Comparison of ENCODE assay signal across 8 mouse cellular contexts in the genomic region with DNA sequence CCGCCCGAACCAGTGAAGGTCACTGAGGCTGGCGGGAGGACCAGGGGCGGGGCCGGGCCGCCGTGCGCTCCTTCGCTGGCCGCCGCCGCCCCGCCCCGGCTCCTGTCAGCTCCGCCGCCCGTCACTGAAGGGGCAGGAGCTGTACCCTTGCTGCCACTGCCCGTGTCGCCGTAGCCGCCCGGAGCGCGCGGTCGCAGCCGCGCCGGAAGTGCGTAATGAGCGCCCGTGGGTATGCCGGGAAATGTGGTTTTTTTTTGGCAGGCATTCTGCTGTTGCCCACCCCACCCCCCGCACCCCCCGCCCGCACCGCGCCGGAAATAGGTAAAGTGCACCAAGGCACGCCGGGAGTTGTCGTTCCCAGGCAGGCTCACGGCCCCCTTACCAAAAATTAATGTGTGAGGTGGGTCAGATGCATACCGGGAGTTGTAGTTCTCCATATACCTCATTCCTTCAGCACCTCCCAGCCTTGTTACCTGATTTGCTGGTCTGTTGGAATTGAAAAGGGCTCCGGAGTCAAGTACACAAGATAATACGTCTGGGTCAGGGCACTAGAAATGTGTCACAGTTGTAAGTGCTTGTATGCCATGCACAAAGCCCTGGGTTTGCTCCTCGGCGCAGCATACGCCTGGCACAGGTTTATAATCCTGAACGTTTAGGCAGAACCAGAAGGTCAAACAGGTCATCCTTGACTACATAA. TPM values are rescaled to one million over a fixed set of nuclear protein-coding genes. Genes with fewer than 3 reads are reported as not detected.
DNase-seq lines count a peak whose midpoint lies in the region; ATAC-seq lines count a peak whose summit lies in the region.

A gene (minus strand): TSS at position 187 of the 697 bp plus-strand sequence.

- H3K36me3 ChIP-seq in heart, embryonic 14.5 days (ENCODE audit: control insufficient read depth, insufficient read depth, low read length): peaks cover 14% of the 10 kb centered on the region; the same call in 1 of the 2 replicates
- H3K36me3 ChIP-seq in liver, embryonic 13.5 days: peaks cover 21% of the 10 kb centered on the region
- H3K36me3 ChIP-seq in stomach, embryonic 16.5 days (ENCODE audit: control insufficient read depth, insufficient read depth, low read length): no peaks in the 10 kb centered on the region

- peak within 1 kb of the TSS; percentile 85 for H3K9ac ChIP-seq in heart, embryonic 14.5 days (ENCODE audit: low read length)
- H3K9ac ChIP-seq in liver, embryonic 13.5 days: peak within 1 kb of the TSS; percentile 94
- peak within 1 kb of the TSS; percentile 86 for H3K9ac ChIP-seq in stomach, embryonic 16.5 days (ENCODE audit: low read length)

- no peaks in the 10 kb centered on the region for H3K9me3 ChIP-seq in heart, embryonic 14.5 days (ENCODE audit: control insufficient read depth, low read length)
- H3K9me3 ChIP-seq in liver, embryonic 13.5 days (replicated peaks): no peaks in the 10 kb centered on the region
- H3K9me3 ChIP-seq in stomach, embryonic 16.5 days (replicated peaks; ENCODE audit: control insufficient read depth, low read length): no peaks in the 10 kb centered on the region

- peak within 1 kb of the TSS; percentile 80 for H3K4me2 ChIP-seq in heart, embryonic 14.5 days (ENCODE audit: low read length)
- H3K4me2 ChIP-seq in liver, embryonic 13.5 days: peak within 1 kb of the TSS; percentile 88
- H3K4me2 ChIP-seq in stomach, embryonic 16.5 days (ENCODE audit: low read depth, low read length): peak within 1 kb of the TSS; percentile 58

- peaks cover 11 to 29% of the 10 kb centered on the region in 2 experiments for H3K4me1 ChIP-seq in heart, embryonic 14.5 days (ENCODE audit: control insufficient read depth in 2 of 2, insufficient read depth in 2 of 2, low read length in 2 of 2)
- peaks cover 65% of the 10 kb centered on the region for H3K4me1 ChIP-seq in liver, embryonic 13.5 days (replicated peaks)
- peaks cover 9% of the 10 kb centered on the region for H3K4me1 ChIP-seq in stomach, embryonic 16.5 days (ENCODE audit: control insufficient read depth, insufficient read depth, low read length)

- ATAC-seq in CD4-positive, CD25-positive, alpha-beta regulatory T cell, adult 4 months: peak; percentile 89
- ATAC-seq in heart, embryonic 14.5 days (ENCODE audit: insufficient number of reproducible peaks, insufficient read depth, low FRiP score, low read depth): peak; percentile 93
- ATAC-seq in liver, embryonic 13.5 days (ENCODE audit: low read depth): peak; percentile 87
- ATAC-seq in stomach, embryonic 16.5 days (ENCODE audit: insufficient read depth, low FRiP score): peak; percentile 94

- H3K27ac ChIP-seq in heart, embryonic 14.5 days (replicated peaks in 1 of 2; ENCODE audit: control insufficient read depth in 1 of 2, insufficient read depth in 1 of 2, low read depth in 2 of 2, low read length in 2 of 2): peak within 1 kb of the TSS; percentile 89 to 96
- peak within 1 kb of the TSS; percentile 99 for H3K27ac ChIP-seq in liver, embryonic 13.5 days
- peak within 1 kb of the TSS; percentile 91 for H3K27ac ChIP-seq in stomach, embryonic 16.5 days (ENCODE audit: low read length)

- peak; percentile 82 for DNase-seq in c-Kit-negative CD71-positive TER-119-positive erythroid progenitor cells, embryonic 14.5 days (ENCODE audit: low read depth, low spot score)
- DNase-seq in fibroblast of lung, adult 2 months (ENCODE audit: low read depth): peak; percentile 45
- peak; percentile 96 for DNase-seq in kidney, postnatal 14 days
- DNase-seq in liver, embryonic 13.5 days: peak; percentile 91
- peak; percentile 94 for DNase-seq in neural tube, embryonic 10.5 days (ENCODE audit: extremely low spot score, low spot score)

- WGBS in heart, embryonic 14.5 days: 6% methylated on average over 48 of the region's 50 CpGs
- 7% methylated on average over 50 of the region's 50 CpGs for whole genome bisulfite sequencing in liver, embryonic 13.5 days (ENCODE audit: insufficient replicate concordance)
- WGBS in stomach, embryonic 16.5 days: 4% methylated on average over 50 of the region's 50 CpGs

- no peaks in the 10 kb centered on the region for H3K27me3 ChIP-seq in heart, embryonic 14.5 days (ENCODE audit: control insufficient read depth, insufficient read depth, low read length)
- no peaks in the 10 kb centered on the region for H3K27me3 ChIP-seq in liver, embryonic 13.5 days
- H3K27me3 ChIP-seq in stomach, embryonic 16.5 days (ENCODE audit: control insufficient read depth, insufficient read depth, low read length): no peaks in the 10 kb centered on the region

- peak within 1 kb of the TSS; percentile 71 to 79 for H3K4me3 ChIP-seq in heart, embryonic 14.5 days (ENCODE audit: control insufficient read depth in 1 of 2, insufficient read depth in 1 of 2, low read depth in 1 of 2, low read length in 2 of 2)
- peak within 1 kb of the TSS; percentile 70 for H3K4me3 ChIP-seq in liver, embryonic 13.5 days (replicated peaks)
- H3K4me3 ChIP-seq in stomach, embryonic 16.5 days (replicated peaks; ENCODE audit: low read length): peak within 1 kb of the TSS; percentile 83

RNA-seq across cellular contexts. Expression of the gene that starts here (rescaled TPM):
- 10 to 100 TPM; 10.2 to 11.8 TPM for polyA plus RNA-seq in CD4-positive, CD25-positive, alpha-beta regulatory T cell, adult 4 months (2017; shearing (Covaris generic))
- polyA plus RNA-seq in heart, embryonic 14.5 days (2014; fragmentation: Nextera tagmentation; extraction: Ambion mirVana): 113 and 114 TPM in 2 replicates
- polyA plus RNA-seq in liver, embryonic 13.5 days (2015; fragmentation: Nextera tagmentation; extraction: Ambion mirVana): 488 and 502 TPM in 2 replicates
- polyA plus RNA-seq in stomach, embryonic 16.5 days (2015; fragmentation: Nextera tagmentation; extraction: Ambion mirVana): 72.6 and 81.4 TPM in 2 replicates

Comparison
In these comparisons a context has a peak if more than half of its experiments do, and no peak if none do; other contexts are left out.
1. Peak in every context shown above with its lines: DNase-seq, ATAC-seq, H3K4me3 ChIP-seq and H3K27ac ChIP-seq.
2. DNase-seq: peak in every context shown above with its lines; median percentile 96 in kidney, postnatal 14 days; 94 in neural tube, embryonic 10.5 days; 91 in liver, embryonic 13.5 days; 82 in c-Kit-negative CD71-positive TER-119-positive erythroid progenitor cells, embryonic 14.5 days; 45 in fibroblast of lung, adult 2 months.